ENCODE assay signal across 29 mouse cellular contexts in genomic region chr9:34484665-34485064, GRCm38 (mm10). TPM values are rescaled to one million over a fixed set of nuclear protein-coding genes. Genes with fewer than 3 reads are reported as not detected.
DNase-seq lines count a peak whose midpoint lies in the region; ATAC-seq and TF ChIP-seq lines count a peak whose summit lies in the region.
"Had no signal": no experiment of that assay in that cellular context is flagged by ENCODE, and none has a peak within 500 bp of the region (broad histone marks: within the 10 kb centered on the region; RNA-seq: fewer than 3 reads in every experiment).

No protein-coding gene starts in this region.

- H3K4me3 ChIP-seq in limb, embryonic 14.5 days (replicated peaks; ENCODE audit: low read length), result 0 out of 2 replicates have a peak overlapping the region, but pooled peaks have one; percentile 46
- H3K4me3 ChIP-seq in hindbrain, embryonic 12.5 days, result no peak overlapping the region
- H3K4me3 ChIP-seq: erythroblast, embryonic 14.5 days; heart, embryonic 15.5 days had no signal

- H3K36me3 ChIP-seq in limb, embryonic 14.5 days (ENCODE audit: control insufficient read depth, insufficient read depth, low read length), result no peaks in the 10 kb centered on the region
- no peaks in the 10 kb centered on the region for H3K36me3 ChIP-seq in hindbrain, embryonic 12.5 days
- H3K36me3 ChIP-seq: embryonic facial prominence, embryonic 12.5 days; heart, embryonic 12.5 days; heart, embryonic 15.5 days; hindbrain, embryonic 10.5 days had no signal

- H3K27ac ChIP-seq in limb, embryonic 14.5 days (replicated peaks; ENCODE audit: low read depth, low read length), result no peak overlapping the region; the same call in 1 of the 2 replicates
- H3K27ac ChIP-seq in hindbrain, embryonic 12.5 days, result no peak overlapping the region
- H3K27ac ChIP-seq: embryonic facial prominence, embryonic 12.5 days; forebrain, embryonic 13.5 days; heart, embryonic 15.5 days; hindbrain, embryonic 14.5 days; hindbrain, postnatal 0 days had no signal

- no peak overlapping the region for H3K9ac ChIP-seq in limb, embryonic 14.5 days (ENCODE audit: low read depth, low read length, severe bottlenecking)
- no peak overlapping the region for H3K9ac ChIP-seq in hindbrain, embryonic 12.5 days
- H3K9ac ChIP-seq: embryonic facial prominence, embryonic 12.5 days; forebrain, embryonic 13.5 days; heart, embryonic 12.5 days; heart, embryonic 15.5 days; hindbrain, embryonic 14.5 days had no signal

- H3K4me2 ChIP-seq in limb, embryonic 14.5 days (replicated peaks; ENCODE audit: low read depth, low read length, severe bottlenecking), result peak overlapping the region; percentile 79; the same call in 1 of the 2 replicates
- H3K4me2 ChIP-seq in hindbrain, embryonic 12.5 days (replicated peaks), result no peak overlapping the region

- DNase-seq in heart, adult 11 months, result peak; percentile 15
- no peak for DNase-seq in heart, adult 18-20 months
- peak; percentile 13 for DNase-seq in R1 (ENCODE audit: low read depth, low spot score)
- peak; percentile 63 for DNase-seq in limb, embryonic 14.5 days (ENCODE audit: low spot score)
- DNase-seq in thymus, postnatal 4 days, result no peak
- no peak for DNase-seq in kidney, adult 18-20 months
- DNase-seq: adrenal gland, postnatal 10 days; adrenal gland, postnatal 36 days; B cell, adult 2 months; cerebellum, adult 18-20 months; cerebellum, adult 9-10 months; gastrocnemius, postnatal 10 days; gastrocnemius, postnatal 36 days; heart, postnatal 10 days; heart, postnatal 36 days had no signal

- no peak for TF ChIP-seq POLR2A in limb, embryonic 14.5 days (IDR thresholded peaks at IDR 0.05; ENCODE audit: borderline replicate concordance, extremely low read depth, insufficient read depth, insufficient read length)

- H3K4me1 ChIP-seq in limb, embryonic 14.5 days (ENCODE audit: control insufficient read depth, insufficient read depth, low read length), result peaks cover 27% of the 10 kb centered on the region
- H3K4me1 ChIP-seq in hindbrain, embryonic 12.5 days, result peaks cover 18% of the 10 kb centered on the region; the same call in 1 of the 2 replicates
- H3K4me1 ChIP-seq: embryonic facial prominence, embryonic 12.5 days had no signal

- no peaks in the 10 kb centered on the region for H3K9me3 ChIP-seq in limb, embryonic 14.5 days (ENCODE audit: control insufficient read depth, low read length)
- H3K9me3 ChIP-seq in hindbrain, embryonic 12.5 days (replicated peaks), result no peaks in the 10 kb centered on the region
- H3K9me3 ChIP-seq: embryonic facial prominence, embryonic 12.5 days; forebrain, embryonic 13.5 days; heart, embryonic 12.5 days; heart, embryonic 15.5 days had no signal

- ATAC-seq in limb, embryonic 14.5 days (ENCODE audit: low FRiP score, low read depth), result peak; percentile 58; the same call in 1 of the 2 replicates
- ATAC-seq in hindbrain, embryonic 12.5 days (ENCODE audit: low FRiP score), result no peak
- ATAC-seq: forebrain, embryonic 16.5 days; hindbrain, postnatal 0 days; inflammation-experienced regulatory T-cells, adult 6 months had no signal

- WGBS in limb, embryonic 14.5 days, result 9% methylated on average over 6 of the region's 6 CpGs
- WGBS in hindbrain, embryonic 12.5 days, result 41% methylated on average over 6 of the region's 6 CpGs

- H3K27me3 ChIP-seq in limb, embryonic 14.5 days (ENCODE audit: control insufficient read depth, insufficient read depth, low read length), result peaks cover 20% of the 10 kb centered on the region; the same call in 1 of the 2 replicates
- H3K27me3 ChIP-seq in hindbrain, embryonic 12.5 days, result peaks cover 23% of the 10 kb centered on the region

RNA-seq across cellular contexts. Expression of gene Kirrel3, which starts 1.0 kb away (rescaled TPM):
- under 1 TPM; 0.47 to 0.51 TPM for total RNA-seq in heart, adult 18-20 months (2021)
- polyA plus RNA-seq in limb, embryonic 14.5 days (2012; rRNA removed), result 10.1 and 14.2 TPM in 2 replicates
- polyA plus RNA-seq in limb, embryonic 14.5 days (2014; fragmentation: Nextera tagmentation; extraction: Ambion mirVana), result 14.6 and 20.1 TPM in 2 replicates
- 16.1 and 16.3 TPM in 2 replicates for polyA plus RNA-seq in hindbrain, embryonic 12.5 days (2016; fragmentation: Nextera tagmentation; extraction: Ambion mirVana)
- total RNA-seq: CH12.LX; granulocyte monocyte progenitor cell, adult 5-6 weeks; MEL had no signal
- polyA plus RNA-seq: erythroblast, embryonic 14.5 days had no signal

Comparison
In these comparisons a context has a peak if more than half of its experiments do, and no peak if none do; other contexts are left out.
1. DNase-seq: peak in heart, adult 11 months (single experiment), R1 (single experiment) and limb, embryonic 14.5 days (single experiment); none in heart, adult 18-20 months (0 of 2), thymus, postnatal 4 days (single experiment) and kidney, adult 18-20 months (single experiment).